Mouse (Mus musculus) urinary bladder, postnatal 25 days (tissue): Measurements from ENCODE around the gene Scmh1.

Experiments
- DNase-seq: peaks from one replicate; pipeline ENCODE4 v3.0.0; 2022; ENCODE audit warnings: low spot score

Scmh1 gene

DNA sequence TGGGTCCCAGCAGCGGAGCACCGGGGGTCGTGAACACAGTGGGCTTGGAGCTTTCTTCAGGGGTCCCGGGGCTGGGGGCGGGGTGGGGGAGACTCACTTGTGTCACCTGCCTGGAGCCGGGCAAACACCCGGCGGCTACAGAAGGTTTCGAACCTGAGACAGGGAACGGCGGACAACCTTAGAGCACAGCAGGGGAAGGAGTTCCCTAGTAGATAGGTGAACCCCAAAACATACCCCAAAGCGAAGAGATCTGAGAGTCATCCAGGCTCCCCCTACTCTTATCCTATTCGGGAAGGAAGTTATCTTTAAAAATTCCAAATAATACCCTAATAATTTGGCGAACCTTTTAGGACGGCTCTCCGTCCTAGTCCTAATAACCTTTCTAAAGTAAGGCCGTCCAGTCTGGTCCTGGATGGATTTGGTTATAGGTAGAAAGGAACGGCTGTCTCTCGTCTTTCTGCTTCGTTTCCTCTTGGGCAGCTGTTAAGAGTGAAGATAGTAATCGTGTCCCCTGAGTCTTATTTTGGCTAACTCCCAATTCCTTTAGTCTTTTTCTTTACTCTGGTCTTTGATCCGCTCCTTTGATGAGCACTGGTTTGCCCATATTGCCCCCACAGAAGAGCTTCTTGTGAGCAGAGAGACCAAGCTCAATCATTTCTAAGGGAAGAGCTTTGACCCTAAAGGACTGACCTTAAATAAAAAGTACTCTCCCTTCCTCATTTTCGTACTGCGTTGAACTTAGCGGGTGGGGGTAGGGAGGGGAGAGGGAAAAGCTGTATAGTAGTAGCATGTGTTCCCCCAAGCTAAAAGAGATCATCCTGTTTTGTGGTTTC, 941 bp downstream of the Scmh1 start:
- DNase-seq = no peak

DNA sequence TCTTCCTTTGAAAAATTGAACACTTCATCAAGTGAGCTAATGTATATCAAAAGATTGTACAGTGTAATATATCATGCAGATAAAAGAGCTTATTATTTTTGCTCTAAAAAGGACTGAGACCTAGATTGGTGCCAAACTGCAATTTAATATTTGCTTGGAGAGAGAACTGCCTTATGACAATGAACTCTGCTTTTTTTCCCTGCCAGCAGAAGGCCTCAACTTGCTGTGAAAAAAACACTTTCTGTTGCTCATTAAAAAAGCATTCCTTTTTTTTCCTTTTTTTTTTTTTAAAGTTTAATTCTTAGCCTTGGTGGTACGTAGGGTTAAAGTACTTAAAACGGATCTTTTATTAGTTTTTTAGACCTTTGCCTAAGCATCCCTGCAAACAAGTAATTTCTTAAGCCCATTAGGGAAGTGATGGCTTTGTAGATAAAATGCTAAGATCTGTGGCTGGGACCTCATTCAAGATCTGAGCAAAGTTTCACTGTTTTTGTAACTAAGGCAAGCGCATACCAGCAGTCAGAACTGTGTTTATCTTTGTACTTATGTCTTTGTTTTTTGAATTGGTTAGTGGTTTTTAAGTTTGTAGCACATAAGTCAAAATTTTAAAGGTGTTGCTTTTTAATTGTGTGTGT, 1.7 kb downstream of the Scmh1 start:
- DNase-seq = no peak

GRCm38 (mm10) chr4:120418053-120418452, 13.0 kb downstream of the Scmh1 start:
- no peak for DNase-seq

DNA sequence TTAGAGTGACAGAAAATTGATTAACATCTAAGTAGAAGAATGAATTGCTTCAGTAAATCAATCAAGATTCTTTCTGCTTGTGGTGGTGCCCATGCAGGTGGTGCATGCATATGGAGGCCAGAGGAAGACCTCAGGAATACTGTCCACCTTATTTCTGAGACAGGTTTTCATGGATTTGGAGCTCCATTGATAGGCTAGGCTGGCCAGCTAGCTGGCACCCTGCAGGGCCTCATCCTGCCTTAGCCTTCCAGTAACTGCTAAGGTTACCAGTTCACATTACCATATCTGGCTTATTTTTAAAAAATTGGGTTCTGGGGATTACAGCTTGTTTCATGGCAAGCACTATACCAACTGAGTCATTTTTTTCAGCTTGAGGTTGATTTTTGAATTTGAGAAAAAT, 15.1 kb downstream of the Scmh1 start:
- DNase-seq = no peak

GRCm38 (mm10) chr4:120420685-120421084, 15.6 kb downstream of the Scmh1 start:
- DNase-seq = no peak

GRCm38 (mm10) chr4:120430601-120431000, 25.5 kb downstream of the Scmh1 start:
- DNase-seq = no peak

DNA sequence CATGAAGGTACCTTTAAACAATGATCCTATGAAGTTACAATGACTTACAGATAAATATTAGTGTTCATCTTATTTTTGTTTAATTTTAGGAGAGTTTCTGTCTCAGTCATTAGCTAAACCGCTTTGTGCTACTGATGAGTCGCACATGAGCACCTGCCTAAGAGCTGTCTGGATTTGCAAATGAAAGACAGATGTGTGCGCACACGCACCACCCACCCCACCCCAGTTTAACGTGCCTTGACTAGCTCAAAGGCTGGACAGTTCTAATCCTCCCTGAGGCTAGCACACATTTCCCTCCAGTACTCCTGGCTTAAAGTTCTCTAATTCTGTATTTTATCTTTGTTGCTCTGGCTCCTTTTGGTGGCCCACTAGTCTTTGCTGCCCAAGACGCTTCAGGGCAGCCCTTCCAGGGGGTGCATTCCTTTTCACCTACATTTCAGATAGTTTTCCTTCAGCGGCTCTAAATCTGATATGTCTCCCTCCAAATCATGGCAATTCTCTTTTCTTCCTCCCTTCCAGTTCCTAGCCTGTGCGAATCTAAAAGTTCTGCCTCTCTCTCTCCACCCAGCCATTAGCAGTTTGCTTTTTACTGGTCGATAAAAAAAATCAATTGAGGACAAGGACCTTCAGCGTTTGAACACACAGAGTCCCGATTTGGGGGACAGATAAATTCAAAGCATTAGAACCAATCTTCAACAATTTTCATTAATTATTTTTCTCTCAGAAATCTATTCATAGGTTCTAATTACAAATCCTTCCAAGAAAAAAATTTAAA, 27.7 kb downstream of the Scmh1 start:
- DNase-seq = no peak

DNA sequence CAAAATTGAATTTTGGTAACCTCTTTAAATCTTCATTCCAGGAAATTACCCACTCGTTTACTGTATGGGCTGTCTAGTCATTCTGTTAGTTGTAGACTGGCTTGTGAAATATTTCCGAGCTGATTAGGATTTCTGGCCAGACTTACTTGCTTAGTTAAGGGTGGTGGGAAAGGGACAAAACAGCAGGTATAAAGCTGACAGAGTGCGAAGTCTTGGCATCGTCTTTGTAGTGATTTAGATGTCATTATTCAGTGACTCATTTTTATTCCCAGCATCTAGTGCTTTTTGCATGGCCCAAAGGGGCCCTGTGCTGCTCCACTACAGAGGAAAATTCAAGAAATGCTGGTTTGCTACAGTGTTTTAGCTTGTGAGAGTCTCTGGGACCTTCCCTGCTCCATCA, 56.7 kb downstream of the Scmh1 start:
- DNase-seq = no peak

GRCm38 (mm10) chr4:120472946-120473345, 67.9 kb downstream of the Scmh1 start:
- no peak for DNase-seq

DNA sequence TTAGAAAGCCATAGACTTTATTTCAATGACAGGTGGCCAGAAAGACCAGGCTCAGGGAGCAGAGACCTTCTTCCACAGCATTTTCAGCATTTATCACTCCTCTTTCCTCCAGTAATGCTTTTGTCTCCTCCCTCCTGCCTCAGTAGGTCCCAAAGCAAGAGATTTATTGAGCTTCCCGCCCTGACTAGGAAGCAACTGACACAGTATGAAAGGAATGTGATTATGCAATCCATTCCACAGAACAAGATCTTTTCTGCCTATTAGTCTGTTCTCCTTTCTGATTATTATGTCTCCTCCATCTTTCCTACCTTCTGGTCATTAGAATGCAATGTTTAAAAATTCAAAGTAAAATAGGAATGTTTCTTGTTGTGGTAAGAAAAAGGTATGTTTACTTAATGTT, 82.6 kb downstream of the Scmh1 start:
- peak; percentile 7 for DNase-seq

GRCm38 (mm10) chr4:120506955-120507354, 101.9 kb downstream of the Scmh1 start:
- no peak for DNase-seq

GRCm38 (mm10) chr4:120511203-120511602, 106.1 kb downstream of the Scmh1 start:
- no peak for DNase-seq

DNA sequence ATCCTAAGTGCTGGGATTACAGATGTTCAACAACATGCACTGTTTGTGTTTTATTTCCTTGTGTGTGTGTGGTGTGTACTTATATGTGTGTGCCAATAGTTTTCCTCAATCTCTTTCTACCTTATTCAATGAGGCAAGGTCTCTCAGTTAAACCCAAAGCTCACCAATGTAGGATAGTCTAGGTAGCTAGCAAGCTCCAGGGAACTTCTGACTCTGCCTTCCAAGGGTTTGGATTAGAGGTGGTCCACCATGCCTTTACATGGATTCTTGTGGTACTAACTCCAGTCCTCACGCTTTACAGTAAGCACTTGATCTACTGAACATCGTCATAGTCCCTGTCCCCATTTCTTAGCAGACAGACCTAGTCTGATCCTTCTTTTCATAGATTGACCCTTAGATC, 109.3 kb downstream of the Scmh1 start:
- DNase-seq = no peak

GRCm38 (mm10) chr4:120516491-120516890, 111.4 kb downstream of the Scmh1 start:
- peak; percentile 19 for DNase-seq

- no peak for DNase-seq
These were observed 111.8 kb downstream of the Scmh1 start for GRCm38 (mm10) chr4:120516907-120517306.

DNA sequence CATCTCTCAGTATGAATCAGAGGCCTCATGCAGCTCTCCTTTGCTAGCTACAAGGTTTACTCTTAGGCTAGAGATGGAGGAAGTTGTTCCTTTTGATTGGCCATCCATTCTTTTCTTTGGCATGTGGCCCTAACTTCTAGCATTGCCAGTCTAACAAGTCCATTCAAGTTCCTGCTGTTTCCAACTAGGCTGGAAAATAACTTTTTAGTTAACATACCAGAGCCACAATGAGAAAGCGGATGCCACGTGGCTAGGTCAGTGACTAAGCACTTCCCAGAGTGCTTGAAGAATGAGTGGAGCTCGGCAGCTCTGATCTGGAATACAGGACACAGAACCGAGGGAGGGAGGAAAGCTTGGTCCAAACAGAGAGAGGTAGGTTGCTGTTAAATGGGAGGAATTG, 112.3 kb downstream of the Scmh1 start:
- DNase-seq = no peak

GRCm38 (mm10) chr4:120521761-120522160, 116.7 kb downstream of the Scmh1 start:
- no peak for DNase-seq

DNA sequence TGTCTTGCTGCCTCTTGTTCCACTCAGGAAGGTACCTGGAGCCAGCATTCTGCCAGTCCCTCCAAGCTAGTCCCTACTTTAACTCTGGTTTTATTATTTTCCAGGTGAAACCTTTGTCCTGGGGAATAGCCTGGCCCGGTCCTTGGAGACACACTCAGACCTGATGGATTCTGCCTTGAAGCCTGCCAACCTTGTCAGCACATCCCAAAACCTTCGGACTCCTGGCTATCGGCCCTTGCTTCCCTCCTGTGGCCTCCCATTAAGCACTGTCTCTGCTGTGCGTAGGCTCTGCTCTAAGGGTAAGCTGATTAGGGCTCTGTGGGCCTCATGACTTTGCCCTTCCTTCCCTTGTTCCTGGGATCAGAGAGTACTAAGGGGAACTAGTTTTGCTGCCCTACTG, 117.3 kb downstream of the Scmh1 start:
- DNase-seq = no peak

GRCm38 (mm10) chr4:120523092-120523491, 118.0 kb downstream of the Scmh1 start:
- DNase-seq = no peak

GRCm38 (mm10) chr4:120528171-120528570, 123.1 kb downstream of the Scmh1 start:
- no peak for DNase-seq

DNA sequence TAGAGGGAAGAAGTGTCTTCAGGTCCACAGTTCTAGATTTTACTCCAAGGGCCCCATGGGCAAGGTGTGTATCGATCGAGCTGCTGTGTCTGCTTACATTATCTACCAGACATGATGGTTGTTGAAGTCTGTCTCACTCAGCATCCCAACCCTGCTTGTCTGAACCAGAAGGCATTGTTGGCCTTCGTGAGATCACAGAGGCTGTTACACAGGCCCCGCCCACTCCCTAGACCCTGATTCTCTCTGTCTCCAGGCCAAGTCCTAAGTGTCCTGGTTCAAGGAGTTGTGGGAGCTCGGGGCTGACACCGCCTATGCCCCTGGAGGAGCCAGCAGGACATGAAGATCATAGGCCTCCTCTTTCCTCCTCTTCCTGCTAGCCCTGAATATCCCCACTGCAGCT, 126.9 kb downstream of the Scmh1 start, which contains the start of gene Slfnl1:
Gene Slfnl1 (plus strand): TSS at position 246 of the 400 bp plus-strand sequence.
- no peak for DNase-seq

DNA sequence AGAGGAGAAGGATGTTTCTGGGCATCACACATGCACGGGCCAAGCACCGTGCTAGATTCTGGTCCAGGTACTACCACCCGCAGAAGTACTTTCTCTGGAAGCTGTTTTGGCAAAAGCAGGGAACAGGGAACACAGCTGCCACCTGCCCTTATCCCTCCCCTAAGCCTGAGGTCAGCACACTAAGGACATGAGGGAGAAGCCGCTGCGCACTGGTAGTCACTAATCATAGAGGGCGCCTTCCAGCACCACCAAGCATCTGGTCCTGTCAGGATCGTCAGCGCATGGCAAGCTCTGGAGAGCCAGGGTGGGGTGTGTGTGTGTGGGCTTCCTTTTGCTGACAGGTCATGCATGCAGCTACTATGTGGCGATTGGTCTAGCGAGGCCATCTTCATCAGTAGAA, 133.6 kb downstream of the Scmh1 start:
- DNase-seq = no peak

- DNase-seq = no peak
These were observed 139.8 kb downstream of the Scmh1 start for GRCm38 (mm10) chr4:120544896-120545295.
